Mouse (Mus musculus) frontal cortex, postnatal 14 days (tissue): Measurements from ENCODE around the gene Hist1h2bb.

Experiments
- DNase-seq, 2 experiments: peaks; one replicate each; pipeline ENCODE4 v3.0.0; 2022; ENCODE audit warnings: low spot score in 2 of 2

Gene Hist1h2bb

DNA sequence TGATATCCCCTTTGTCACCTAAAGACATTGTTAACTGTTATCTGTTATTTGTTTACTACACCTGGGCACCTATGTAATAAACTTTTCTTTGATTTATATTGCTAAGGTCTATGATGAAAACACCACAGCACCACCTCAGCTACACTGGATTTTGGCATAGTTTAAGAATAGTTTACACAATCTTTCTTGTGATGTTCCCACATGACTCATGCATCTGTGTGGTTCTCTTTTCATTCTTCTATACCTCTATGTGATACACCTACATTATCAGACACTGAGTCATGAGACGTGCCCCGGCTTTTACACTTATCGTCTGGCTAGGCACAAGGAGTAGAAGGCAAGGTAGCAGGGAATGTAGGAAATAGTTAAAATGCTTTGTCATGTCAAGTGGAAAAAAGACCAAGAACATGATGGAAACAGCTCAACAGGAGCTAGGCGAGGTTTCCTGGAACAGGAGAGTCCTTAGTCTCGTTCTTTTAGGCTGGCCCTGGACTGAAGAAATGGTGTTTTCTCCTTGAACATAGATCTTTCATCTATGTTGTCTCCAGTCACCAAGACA is 3.1 kb downstream of the Hist1h2bb start:
- no peak for DNase-seq

DNA sequence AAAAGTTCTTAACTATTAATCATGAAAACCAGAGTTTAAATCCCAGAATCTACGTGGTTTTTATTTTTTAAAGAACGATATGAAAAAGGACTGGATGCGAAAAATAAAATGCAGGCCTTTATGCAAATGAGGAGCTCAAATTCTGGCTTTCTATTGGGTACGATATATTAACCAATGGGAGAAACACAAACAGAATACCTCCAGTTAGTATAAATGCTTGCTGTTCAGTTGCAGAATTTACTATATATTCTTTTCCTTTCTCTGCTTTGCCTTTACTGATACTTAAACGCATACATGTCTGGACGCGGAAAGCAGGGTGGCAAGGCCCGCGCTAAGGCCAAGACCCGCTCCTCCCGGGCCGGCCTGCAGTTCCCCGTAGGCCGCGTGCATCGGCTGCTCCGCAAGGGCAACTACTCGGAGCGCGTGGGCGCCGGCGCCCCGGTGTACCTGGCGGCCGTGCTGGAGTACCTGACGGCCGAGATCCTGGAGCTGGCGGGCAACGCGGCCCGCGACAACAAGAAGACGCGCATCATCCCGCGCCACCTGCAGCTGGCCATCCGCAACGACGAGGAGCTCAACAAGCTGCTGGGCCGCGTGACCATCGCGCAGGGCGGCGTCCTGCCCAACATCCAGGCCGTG is 4.4 kb downstream of the Hist1h2bb start, which contains the start of gene Hist1h2ab:
Gene Hist1h2ab (plus strand): TSS at position 288 of the 639 bp plus-strand sequence.
- DNase-seq: peak in 1 of 2 experiments; percentile 19

GRCm38 (mm10) chr13:23751478-23751956 is 5.0 kb downstream of the Hist1h2bb start:
- DNase-seq: no peak

GRCm38 (mm10) chr13:23752067-23752741 is 5.7 kb downstream of the Hist1h2bb start, which contains the start of gene Hist1h3b:
TSS of gene Hist1h3b (plus strand) at chr13:23752267.
- peak; percentile 84 to 90 for DNase-seq

GRCm38 (mm10) chr13:23752742-23753172 is 6.2 kb downstream of the Hist1h2bb start:
- no peak for DNase-seq

DNA sequence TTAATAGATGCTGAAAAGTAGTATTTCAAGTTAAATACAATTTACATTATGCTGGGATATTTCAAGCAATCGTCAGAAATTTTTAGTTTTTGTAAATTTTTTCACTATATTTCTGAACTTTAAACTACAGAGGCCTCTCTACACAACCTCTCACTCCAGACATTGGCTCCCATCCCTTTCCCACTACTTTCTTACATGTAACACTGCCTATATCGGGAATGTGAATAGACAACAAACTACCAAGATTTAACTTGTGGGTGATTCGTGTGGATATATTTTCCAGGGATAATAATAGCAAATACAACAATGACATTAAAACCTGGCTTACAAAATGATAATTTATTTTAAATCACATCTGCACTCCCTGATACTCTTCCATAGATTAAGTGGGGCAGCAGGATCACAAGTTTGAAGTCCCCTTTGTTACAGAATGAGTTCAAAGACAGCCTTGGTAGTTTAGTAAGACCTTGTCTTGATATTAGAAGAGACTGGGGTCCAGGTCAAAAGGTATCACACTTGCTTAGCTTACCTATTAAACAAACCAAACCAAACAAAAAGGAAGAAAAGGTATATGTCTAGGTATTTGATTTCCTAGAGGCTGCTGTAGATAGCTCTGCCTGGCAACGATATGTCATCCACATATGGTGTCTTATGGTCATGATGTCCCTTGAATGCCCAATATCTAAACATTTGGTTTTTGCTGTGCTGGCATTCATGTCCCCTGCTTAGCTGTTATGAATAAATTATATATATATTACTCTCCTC is 7.0 kb downstream of the Hist1h2bb start:
- no peak for DNase-seq

GRCm38 (mm10) chr13:23755000-23755399 is 8.5 kb downstream of the Hist1h2bb start:
- DNase-seq: no peak

- peak; percentile 79 to 84 for DNase-seq
Measured at GRCm38 (mm10) chr13:23756790-23757189, 10.3 kb downstream of the Hist1h2bb start, which contains the start of gene Hist1h4b. TSS of gene Hist1h4b (plus strand) at chr13:23757013.

- DNase-seq: peak in 1 of 2 experiments; percentile 13
Measured at GRCm38 (mm10) chr13:23757211-23757773, 10.8 kb downstream of the Hist1h2bb start.

GRCm38 (mm10) chr13:23757921-23758320 is 11.4 kb downstream of the Hist1h2bb start:
- DNase-seq: no peak

DNA sequence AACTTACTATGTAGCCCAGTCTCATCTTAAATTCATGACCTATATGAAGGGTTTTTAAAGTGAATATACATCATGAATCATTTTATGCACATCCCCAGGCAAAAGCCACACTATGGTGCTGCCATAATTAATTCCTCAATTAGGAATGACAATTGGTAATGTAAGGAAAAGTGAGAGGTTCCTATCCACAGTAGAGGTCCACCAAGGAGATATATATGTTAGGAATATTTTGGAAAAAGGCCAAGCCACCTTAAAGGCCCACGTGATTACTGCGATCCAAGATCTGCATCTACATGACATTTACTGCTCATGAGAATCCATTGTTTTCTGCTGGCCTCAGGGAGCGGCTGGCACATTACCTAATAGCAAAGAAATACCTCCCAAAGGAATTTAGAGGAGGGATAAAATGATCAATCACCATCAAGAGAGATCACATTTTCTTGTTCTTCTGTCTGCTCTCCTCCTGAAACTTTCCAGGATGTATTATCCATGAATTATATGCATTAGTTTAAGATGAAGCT is 12.8 kb downstream of the Hist1h2bb start:
- no peak for DNase-seq

DNA sequence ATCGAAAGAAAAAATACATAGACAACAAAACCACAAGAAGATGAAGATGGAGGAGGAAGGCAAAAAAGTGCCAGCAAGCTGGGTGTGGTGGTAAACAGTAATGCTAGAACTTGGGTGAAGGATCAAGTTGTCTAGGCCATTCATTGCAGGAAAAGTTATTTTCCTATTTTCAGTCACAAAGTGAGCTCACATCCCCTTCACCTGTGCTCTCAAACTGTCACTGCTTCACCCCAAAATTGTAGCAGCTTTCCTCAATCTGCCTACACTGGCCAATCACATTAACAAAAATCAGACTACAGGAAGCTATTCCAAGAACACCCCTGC is 13.3 kb downstream of the Hist1h2bb start:
- DNase-seq: no peak

DNA sequence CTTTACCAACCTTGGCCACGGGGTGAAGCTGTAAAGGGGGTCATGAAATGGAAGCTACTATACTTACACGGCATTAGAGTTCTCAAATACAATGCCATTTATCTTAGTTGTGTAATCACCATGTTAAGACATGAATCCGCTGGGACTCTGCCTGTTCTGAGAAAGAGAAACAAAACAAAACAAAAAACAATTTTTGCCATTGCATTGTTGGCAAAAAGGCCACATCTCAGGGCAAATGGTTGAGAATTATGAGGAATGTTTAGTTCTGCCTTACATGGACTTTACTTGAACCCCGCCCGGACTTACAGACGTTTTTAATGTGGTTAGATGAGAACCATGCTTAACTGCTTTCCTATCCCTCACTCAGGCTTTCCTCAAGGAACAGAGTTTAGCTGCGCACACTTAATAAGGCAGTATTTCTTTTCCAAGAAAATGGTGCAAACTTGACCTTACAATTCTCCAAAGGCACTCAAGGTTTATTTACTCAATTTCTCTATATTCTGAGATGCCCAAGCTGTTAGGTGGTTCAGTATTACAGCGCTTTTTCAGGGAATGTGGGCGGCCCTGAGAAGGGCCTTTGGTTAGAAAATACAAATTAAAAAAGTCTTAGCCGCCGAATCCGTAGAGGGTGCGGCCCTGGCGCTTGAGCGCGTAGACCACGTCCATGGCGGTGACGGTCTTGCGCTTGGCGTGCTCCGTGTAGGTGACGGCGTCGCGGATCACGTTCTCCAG is 13.9 kb downstream of the Hist1h2bb start:
- DNase-seq: peak in 1 of 2 experiments; percentile 13

DNA sequence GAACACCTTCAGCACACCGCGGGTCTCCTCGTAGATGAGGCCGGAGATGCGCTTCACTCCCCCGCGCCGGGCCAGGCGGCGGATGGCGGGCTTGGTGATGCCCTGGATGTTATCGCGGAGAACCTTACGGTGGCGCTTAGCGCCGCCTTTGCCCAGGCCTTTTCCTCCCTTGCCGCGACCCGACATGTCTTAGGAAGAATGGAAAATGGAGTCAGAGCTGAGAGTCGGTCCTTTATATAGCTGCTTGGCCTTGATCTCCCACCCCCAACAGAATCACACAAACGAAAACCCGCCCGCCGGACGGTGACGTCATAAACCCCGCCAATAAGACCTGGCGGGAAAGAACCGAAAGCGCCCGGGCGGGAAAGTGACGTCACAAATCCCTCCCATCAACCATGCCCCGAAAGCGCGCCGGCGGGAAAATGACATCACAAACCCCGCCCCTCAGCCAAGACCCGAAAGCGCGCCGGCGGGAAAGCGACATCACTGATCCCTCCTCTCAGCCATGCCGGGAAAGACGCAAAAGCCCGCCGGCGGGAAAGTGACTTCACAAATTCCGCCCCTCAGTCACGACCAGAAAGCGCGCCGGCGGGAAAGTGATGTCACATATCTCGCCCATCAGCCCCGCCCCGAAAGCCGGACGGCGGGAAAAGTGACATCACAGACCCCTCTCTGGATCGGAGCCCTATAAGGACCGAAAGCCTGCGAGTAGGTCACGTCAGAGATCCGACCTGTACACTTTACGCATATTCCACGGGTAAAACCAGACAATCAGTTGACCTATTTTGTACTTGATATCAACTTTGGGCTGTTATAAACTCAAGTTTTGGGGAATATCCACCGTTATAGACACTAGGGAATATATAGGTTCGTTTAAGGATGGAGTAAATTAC is 14.7 kb downstream of the Hist1h2bb start, which contains the start of gene Hist1h4a:
Gene Hist1h4a (minus strand): TSS at position 259 of the 893 bp plus-strand sequence.
- DNase-seq: peak; percentile 99

GRCm38 (mm10) chr13:23761871-23762821 is 15.6 kb downstream of the Hist1h2bb start, which contains the start of gene Hist1h3a:
TSS of gene Hist1h3a (minus strand) at chr13:23762386.
- peak; percentile 36 to 48 for DNase-seq

- DNase-seq: no peak
Measured at GRCm38 (mm10) chr13:23763242-23763585, 16.7 kb downstream of the Hist1h2bb start.

- DNase-seq: peak; percentile 72 to 73
Measured at GRCm38 (mm10) chr13:23763586-23764323, 17.2 kb downstream of the Hist1h2bb start, which contains the start of gene Hist1h1a. TSS of gene Hist1h1a (plus strand) at chr13:23763666.
